16 mouse cellular contexts compared by ENCODE assay signal in the genomic region with DNA sequence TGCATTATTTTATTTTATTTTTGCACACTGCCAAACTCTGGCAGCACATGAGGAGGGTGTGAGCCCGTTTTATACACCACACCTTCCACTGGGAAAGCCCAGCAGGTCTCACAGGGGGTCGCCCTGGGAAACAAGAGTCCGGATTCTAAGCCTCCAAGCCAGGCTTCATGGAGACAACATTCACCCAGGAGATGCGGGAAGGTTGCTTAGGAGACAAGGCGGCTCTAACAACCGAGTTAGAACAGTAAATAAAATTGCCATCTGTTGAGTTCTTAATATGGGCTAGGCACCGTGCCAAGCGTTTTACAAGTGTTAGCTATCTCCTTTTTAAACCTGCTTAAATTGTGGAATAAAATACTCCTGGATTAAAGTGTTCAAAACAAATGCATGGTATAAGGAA. TPM values are rescaled to one million over a fixed set of nuclear protein-coding genes. Genes with fewer than 3 reads are reported as not detected.
DNase-seq lines count a peak whose midpoint lies in the region; ATAC-seq and TF ChIP-seq lines count a peak whose summit lies in the region.
"Had no signal": no experiment of that assay in that cellular context is flagged by ENCODE, and none has a peak within 500 bp of the region (broad histone marks: within the 10 kb centered on the region; RNA-seq: fewer than 3 reads in every experiment).

No protein-coding gene starts in this region.

- 26% methylated on average over 8 of the region's 8 CpGs for WGBS in forebrain, embryonic 15.5 days
- WGBS in forebrain, embryonic 10.5 days = 56% methylated on average over 8 of the region's 8 CpGs
- WGBS in neural tube, embryonic 15.5 days = 33% methylated on average over 8 of the region's 8 CpGs
- 94% methylated on average over 8 of the region's 8 CpGs for WGBS in thymus, adult 2 months

- H3K4me2 ChIP-seq in forebrain, embryonic 15.5 days (replicated peaks) = no peak overlapping the region
- H3K4me2 ChIP-seq in neural tube, embryonic 15.5 days = no peak overlapping the region
- H3K4me2 ChIP-seq: embryonic facial prominence, embryonic 13.5 days; liver, embryonic 13.5 days had no signal

- no peaks in the 10 kb centered on the region for H3K27me3 ChIP-seq in forebrain, embryonic 15.5 days
- H3K27me3 ChIP-seq in forebrain, embryonic 10.5 days (ENCODE audit: poor library complexity, severe bottlenecking) = no peaks in the 10 kb centered on the region
- H3K27me3 ChIP-seq in neural tube, embryonic 15.5 days (replicated peaks) = no peaks in the 10 kb centered on the region
- no peaks in the 10 kb centered on the region for H3K27me3 ChIP-seq in thymus, adult 2 months (ENCODE audit: control insufficient read depth, insufficient read depth, low read length)
- H3K27me3 ChIP-seq: embryonic facial prominence, embryonic 13.5 days had no signal

- H3K4me3 ChIP-seq in forebrain, embryonic 15.5 days = no peak overlapping the region
- H3K4me3 ChIP-seq in forebrain, embryonic 10.5 days = no peak overlapping the region
- peak overlapping the region; percentile 22; the same call in 1 of the 2 replicates for H3K4me3 ChIP-seq in layer of hippocampus, adult 2 months
- H3K4me3 ChIP-seq in neural tube, embryonic 15.5 days (replicated peaks) = no peak overlapping the region
- H3K4me3 ChIP-seq in thymus, adult 2 months (ENCODE audit: control insufficient read depth, insufficient read depth, low read length) = no peak overlapping the region
- H3K4me3 ChIP-seq: embryonic facial prominence, embryonic 13.5 days; liver, embryonic 13.5 days had no signal

- TF ChIP-seq CTCF in brain, embryonic 14.5 days (IDR thresholded peaks at IDR 0.05; ENCODE audit: borderline replicate concordance, extremely low read depth, insufficient read depth, insufficient read length) = no peak
- no peak for TF ChIP-seq CTCF in layer of hippocampus, adult 2 months (conservative IDR thresholded peaks at IDR 0.05)
- TF ChIP-seq CTCF in thymus, adult 2 months (IDR thresholded peaks at IDR 0.05; ENCODE audit: borderline replicate concordance, control insufficient read depth, extremely low read depth, insufficient read depth, low read length, poor library complexity) = no peak

- no peaks in the 10 kb centered on the region for H3K9me3 ChIP-seq in forebrain, embryonic 15.5 days
- H3K9me3 ChIP-seq in forebrain, embryonic 10.5 days = no peaks in the 10 kb centered on the region
- H3K9me3 ChIP-seq in neural tube, embryonic 15.5 days (replicated peaks) = no peaks in the 10 kb centered on the region
- H3K9me3 ChIP-seq: embryonic facial prominence, embryonic 13.5 days; liver, embryonic 13.5 days had no signal

- DNase-seq in forebrain, embryonic 10.5 days (ENCODE audit: extremely low spot score, low spot score) = no peak
- DNase-seq in brain, embryonic 14.5 days (ENCODE audit: low read depth) = peak; percentile 87
- peak; percentile 65 to 80 for DNase-seq in layer of hippocampus, adult 2 months (ENCODE audit: low spot score in 2 of 2)
- DNase-seq in ovary, adult 18-20 months (ENCODE audit: low spot score) = no peak
- no peak for DNase-seq in testis, postnatal 14 days (ENCODE audit: low spot score)
- no peak for DNase-seq in thymus, adult 2 months
- DNase-seq: adrenal gland, postnatal 10 days; cerebellum, adult 9-10 months; gastrocnemius, postnatal 36 days; heart, postnatal 36 days; kidney, postnatal 14 days; liver, embryonic 13.5 days had no signal

- no peak overlapping the region for H3K9ac ChIP-seq in forebrain, embryonic 15.5 days (replicated peaks)
- H3K9ac ChIP-seq in neural tube, embryonic 15.5 days (replicated peaks) = no peak overlapping the region
- H3K9ac ChIP-seq: embryonic facial prominence, embryonic 13.5 days; liver, embryonic 13.5 days had no signal

- H3K4me1 ChIP-seq in forebrain, embryonic 15.5 days = peaks cover 22% of the 10 kb centered on the region
- peaks cover 19% of the 10 kb centered on the region for H3K4me1 ChIP-seq in forebrain, embryonic 10.5 days
- peaks cover 14% of the 10 kb centered on the region for H3K4me1 ChIP-seq in neural tube, embryonic 15.5 days
- peaks cover 11% of the 10 kb centered on the region for H3K4me1 ChIP-seq in thymus, adult 2 months (replicated peaks; ENCODE audit: control insufficient read depth, insufficient read depth, low read length)

- TF ChIP-seq POLR2A in brain, embryonic 14.5 days (IDR thresholded peaks at IDR 0.05; ENCODE audit: borderline replicate concordance, extremely low read depth, insufficient read depth, insufficient read length, poor library complexity, severe bottlenecking) = no peak
- no peak for TF ChIP-seq POLR2A in thymus, adult 2 months (IDR thresholded peaks at IDR 0.05; ENCODE audit: control insufficient read depth, extremely low read depth, insufficient read depth, low read length, poor library complexity)

- ATAC-seq in forebrain, embryonic 15.5 days (replicated peaks) = peak; percentile 38; the same call in 1 of the 2 replicates
- peak; percentile 54; the same call in 1 of the 2 replicates for ATAC-seq in neural tube, embryonic 15.5 days (ENCODE audit: low FRiP score)

- peak overlapping the region; percentile 63 for H3K27ac ChIP-seq in forebrain, embryonic 15.5 days (replicated peaks)
- H3K27ac ChIP-seq in forebrain, embryonic 10.5 days = no peak overlapping the region
- H3K27ac ChIP-seq in layer of hippocampus, adult 2 months = peak overlapping the region; percentile 94
- H3K27ac ChIP-seq in neural tube, embryonic 15.5 days (replicated peaks) = no peak overlapping the region; the same call in 1 of the 2 replicates
- H3K27ac ChIP-seq in thymus, adult 2 months (ENCODE audit: control insufficient read depth, insufficient read depth, low read length) = no peak overlapping the region
- H3K27ac ChIP-seq: embryonic facial prominence, embryonic 13.5 days; liver, embryonic 13.5 days; macrophage had no signal

- H3K36me3 ChIP-seq in forebrain, embryonic 15.5 days = no peaks in the 10 kb centered on the region
- no peaks in the 10 kb centered on the region for H3K36me3 ChIP-seq in forebrain, embryonic 10.5 days (replicated peaks)
- H3K36me3 ChIP-seq in neural tube, embryonic 15.5 days = no peaks in the 10 kb centered on the region
- no peaks in the 10 kb centered on the region for H3K36me3 ChIP-seq in thymus, adult 2 months (ENCODE audit: control insufficient read depth, insufficient read depth, low read length)
- H3K36me3 ChIP-seq: embryonic facial prominence, embryonic 13.5 days; liver, embryonic 13.5 days had no signal

RNA-seq across cellular contexts. Expression of gene Atxn7l1, which starts 17.1 kb away (rescaled TPM):
- polyA plus RNA-seq in forebrain, embryonic 15.5 days (2015; fragmentation: Nextera tagmentation; extraction: Ambion mirVana) = 15.4 and 17.6 TPM in 2 replicates
- polyA plus RNA-seq in forebrain, embryonic 10.5 days (2016; fragmentation: Nextera tagmentation; extraction: Ambion mirVana) = 10.4 and 11.0 TPM in 2 replicates
- 30.3 and 43.3 TPM in 2 replicates for polyA plus RNA-seq in brain, embryonic 14.5 days (2012; rRNA removed)
- 10 to 100 TPM; 62.0 to 62.9 TPM for total RNA-seq in layer of hippocampus, adult 2 months (2021)
- polyA plus RNA-seq in neural tube, embryonic 15.5 days (2015; fragmentation: Nextera tagmentation; extraction: Ambion mirVana) = 19.4 and 27.7 TPM in 2 replicates
- polyA plus RNA-seq in thymus, adult 2 months (2012; rRNA removed) = 129 and 141 TPM in 2 replicates

RNA-seq across cellular contexts. Expression of gene Cdhr3, which starts 37.7 kb away (rescaled TPM):
- polyA plus RNA-seq in forebrain, embryonic 15.5 days (2015; fragmentation: Nextera tagmentation; extraction: Ambion mirVana) = 0.20 and 0.29 TPM in 2 replicates
- polyA plus RNA-seq in forebrain, embryonic 10.5 days (2016; fragmentation: Nextera tagmentation; extraction: Ambion mirVana) = not detected in 2 replicates
- 0.29 and 0.36 TPM in 2 replicates for polyA plus RNA-seq in brain, embryonic 14.5 days (2012; rRNA removed)
- 1 to 10 TPM; 2.1 to 2.7 TPM for total RNA-seq in layer of hippocampus, adult 2 months (2021)
- 0.18 and 0.32 TPM in 2 replicates for polyA plus RNA-seq in neural tube, embryonic 15.5 days (2015; fragmentation: Nextera tagmentation; extraction: Ambion mirVana)
- 0.38 and 0.40 TPM in 2 replicates for polyA plus RNA-seq in thymus, adult 2 months (2012; rRNA removed)
- polyA plus RNA-seq: embryonic facial prominence, embryonic 13.5 days; liver, embryonic 13.5 days; macrophage had no signal

Comparison
In these comparisons a context has a peak if more than half of its experiments do, and no peak if none do; other contexts are left out.
1. H3K27ac ChIP-seq: peak in forebrain, embryonic 15.5 days (single experiment) and layer of hippocampus, adult 2 months (single experiment); none in forebrain, embryonic 10.5 days (single experiment), neural tube, embryonic 15.5 days (single experiment) and thymus, adult 2 months (single experiment).
2. DNase-seq: peak in brain, embryonic 14.5 days (single experiment) and layer of hippocampus, adult 2 months (2 of 2); none in forebrain, embryonic 10.5 days (single experiment), ovary, adult 18-20 months (single experiment), testis, postnatal 14 days (single experiment) and thymus, adult 2 months (single experiment).